Mouse (Mus musculus) ES-CJ7 (cell line): ENCODE results near the gene Kcp.

Source experiments
- DNase-seq: peaks from one replicate; pipeline ENCODE4 v3.0.0; 2011; ENCODE audit warnings: low read depth, low spot score

Kcp gene

DNA sequence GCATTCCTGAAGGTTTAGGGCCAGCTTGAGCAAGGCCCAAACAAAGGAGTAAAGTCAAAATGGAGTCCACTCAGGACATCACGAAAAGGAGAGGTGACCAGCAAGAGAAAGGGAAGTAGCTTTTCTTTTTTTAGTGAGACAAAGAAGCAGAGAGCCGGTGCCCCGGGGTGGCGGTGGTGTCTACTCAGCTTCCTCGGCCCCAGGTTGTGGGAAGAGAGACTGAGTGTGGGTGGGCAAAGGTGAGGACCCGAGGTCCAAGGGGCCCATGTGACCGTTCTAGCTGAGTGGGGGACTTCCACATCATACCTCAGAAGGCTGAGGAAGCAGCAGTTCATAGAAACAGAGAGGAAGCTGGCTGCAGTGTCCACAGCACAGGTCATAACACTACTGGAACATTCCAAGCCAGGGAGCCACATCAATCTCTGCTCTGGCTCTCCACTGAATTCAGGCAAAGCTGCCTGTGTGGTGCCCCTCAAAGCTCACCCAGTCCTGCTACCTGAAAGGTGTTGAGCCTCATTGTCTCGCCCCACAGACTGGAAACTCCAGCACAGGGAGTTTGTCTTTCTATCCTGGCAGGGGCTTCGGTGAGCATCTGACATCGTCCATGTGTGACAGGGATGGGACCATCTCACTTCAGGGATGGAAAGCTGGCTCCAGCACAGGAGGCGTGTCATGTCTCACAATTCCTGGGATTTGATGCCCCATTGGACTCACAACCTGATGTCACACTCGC, 15.7 kb upstream of the Kcp start:
- DNase-seq, result no peak

- no peak for DNase-seq
Observed at GRCm38 (mm10) chr6:29522626-29523300, 15.0 kb upstream of the Kcp start.

DNA sequence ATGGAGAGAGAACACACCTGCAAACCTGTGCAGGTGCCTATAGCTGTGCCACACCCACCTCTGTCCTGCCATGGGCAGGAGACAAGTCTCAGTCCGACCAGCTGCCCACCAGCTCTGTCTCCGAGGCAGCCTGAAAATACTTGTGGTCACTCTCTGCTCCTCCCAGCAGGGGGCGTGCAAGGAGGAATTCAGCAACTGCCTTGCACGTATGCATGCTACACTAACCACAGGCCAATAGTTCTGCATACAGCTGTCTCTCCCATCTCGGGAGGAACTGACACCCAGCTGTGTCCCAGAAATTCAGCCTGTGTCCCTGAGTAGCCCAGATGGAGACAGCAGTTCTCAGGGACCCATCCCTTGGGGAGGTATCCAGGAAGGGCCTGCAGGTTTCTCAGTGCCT, 9.4 kb upstream of the Kcp start:
- peak; percentile 79 for DNase-seq

DNA sequence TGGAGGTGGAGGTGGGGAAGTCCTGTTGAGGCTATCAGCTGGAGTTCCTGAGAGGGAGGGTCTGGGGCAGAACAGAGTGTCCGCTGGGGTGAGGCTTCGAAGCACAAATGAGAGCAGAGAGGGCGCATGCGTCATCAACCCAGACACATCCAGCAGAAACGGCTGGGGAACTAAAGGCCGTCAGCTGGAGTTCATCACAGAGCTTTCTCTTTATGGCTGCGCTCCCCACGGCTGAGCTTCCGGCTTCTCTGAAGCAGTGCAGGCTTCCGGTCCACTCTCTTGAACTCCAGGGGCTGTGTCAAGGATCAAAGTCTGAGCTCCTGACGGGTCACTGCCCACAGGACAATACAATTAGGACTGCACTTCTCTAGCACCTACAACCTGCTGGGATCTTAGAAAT, 5.5 kb upstream of the Kcp start:
- DNase-seq, result peak; percentile 43

DNA sequence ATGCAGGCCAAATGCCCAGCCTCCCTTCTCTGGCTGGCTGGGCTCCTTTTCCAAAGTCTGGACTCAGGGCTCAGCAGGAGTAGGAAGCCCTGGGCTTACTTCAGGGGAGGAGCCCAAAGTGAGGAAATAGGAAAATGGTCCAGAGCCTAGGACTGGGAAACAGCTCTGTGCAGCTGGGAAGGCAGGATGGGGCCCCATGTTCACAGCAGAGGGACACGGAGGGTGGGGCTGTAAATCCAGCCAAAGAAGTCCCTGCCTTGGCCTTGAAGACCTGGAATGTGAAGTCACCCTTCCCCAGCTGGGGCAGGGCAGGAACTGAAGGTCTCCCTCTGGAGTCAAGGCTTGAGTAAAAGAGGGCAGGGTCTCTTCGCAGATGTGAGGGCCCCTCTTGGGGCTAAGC, 1.3 kb upstream of the Kcp start:
- peak; percentile 46 for DNase-seq

GRCm38 (mm10) chr6:29506834-29507233, 918 bp downstream of the Kcp start:
- no peak for DNase-seq

GRCm38 (mm10) chr6:29505493-29505892, 2.3 kb downstream of the Kcp start:
- DNase-seq, result no peak

GRCm38 (mm10) chr6:29501599-29501998, 6.2 kb downstream of the Kcp start:
- no peak for DNase-seq

GRCm38 (mm10) chr6:29500810-29501209, 6.9 kb downstream of the Kcp start:
- no peak for DNase-seq

DNA sequence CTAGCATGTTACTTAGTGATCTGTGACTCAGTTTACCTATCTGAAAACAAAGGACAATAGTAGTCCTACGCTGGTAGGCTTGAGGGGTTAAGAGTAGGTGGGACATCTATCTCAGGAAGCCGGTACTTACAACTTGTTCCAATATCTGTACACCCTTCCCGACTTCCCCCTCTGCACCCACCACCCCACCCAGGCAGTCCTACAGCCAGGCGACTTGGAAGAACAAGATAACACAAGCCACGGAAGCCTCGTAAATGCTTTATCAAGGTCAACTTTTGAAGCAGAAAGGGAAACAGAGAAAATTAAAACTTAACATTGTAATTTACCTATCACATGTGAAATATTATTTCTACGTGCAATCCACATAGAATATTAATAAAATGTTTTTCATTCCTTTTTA, 7.6 kb downstream of the Kcp start:
- no peak for DNase-seq

DNA sequence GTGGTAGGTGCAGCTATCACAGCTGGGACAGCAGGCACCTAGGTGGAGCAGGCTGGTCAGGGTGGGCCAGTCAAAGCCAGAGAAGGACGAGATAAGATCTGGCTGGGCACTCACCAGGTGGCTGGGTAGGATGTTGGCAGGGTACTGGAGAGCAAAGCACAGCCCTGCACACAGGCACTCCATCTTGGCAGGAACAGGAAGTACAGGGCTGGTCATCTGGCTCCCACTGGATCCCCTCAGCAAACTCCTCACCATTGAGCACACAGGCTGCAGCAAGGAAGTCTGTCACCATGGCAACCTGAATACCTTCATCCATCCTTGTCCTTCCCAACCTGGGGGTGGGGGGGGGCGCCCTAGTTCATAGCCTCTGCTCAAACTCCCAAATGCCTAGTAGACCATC, 10.0 kb downstream of the Kcp start:
- no peak for DNase-seq

DNA sequence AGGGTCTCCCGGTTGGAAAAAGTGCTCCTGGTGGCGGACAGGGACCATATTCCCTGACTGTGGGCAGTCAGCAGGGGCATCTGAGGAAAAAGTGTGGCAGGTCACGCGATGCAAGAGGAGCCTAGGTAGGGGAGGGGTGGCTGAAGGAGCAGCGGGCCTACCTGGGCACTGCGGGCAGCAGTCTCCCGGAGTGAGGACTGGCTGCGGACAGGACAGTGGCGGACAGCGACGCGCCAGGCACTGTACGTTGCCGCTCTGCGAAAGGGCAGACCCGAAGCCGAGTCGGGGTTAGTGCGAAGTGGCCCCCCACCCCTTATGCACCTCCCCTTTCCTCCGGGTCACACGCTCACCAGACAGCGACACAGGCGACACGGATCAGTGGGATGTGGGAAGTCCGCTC, 11.5 kb downstream of the Kcp start:
- DNase-seq, result no peak

GRCm38 (mm10) chr6:29494101-29494500, 13.7 kb downstream of the Kcp start:
- no peak for DNase-seq

- DNase-seq, result peak; percentile 67
Observed at GRCm38 (mm10) chr6:29485951-29486350, 21.8 kb downstream of the Kcp start.

- peak; percentile 84 for DNase-seq
Observed at GRCm38 (mm10) chr6:29484716-29485559, 22.8 kb downstream of the Kcp start.

GRCm38 (mm10) chr6:29482691-29483090, 25.1 kb downstream of the Kcp start:
- no peak for DNase-seq

DNA sequence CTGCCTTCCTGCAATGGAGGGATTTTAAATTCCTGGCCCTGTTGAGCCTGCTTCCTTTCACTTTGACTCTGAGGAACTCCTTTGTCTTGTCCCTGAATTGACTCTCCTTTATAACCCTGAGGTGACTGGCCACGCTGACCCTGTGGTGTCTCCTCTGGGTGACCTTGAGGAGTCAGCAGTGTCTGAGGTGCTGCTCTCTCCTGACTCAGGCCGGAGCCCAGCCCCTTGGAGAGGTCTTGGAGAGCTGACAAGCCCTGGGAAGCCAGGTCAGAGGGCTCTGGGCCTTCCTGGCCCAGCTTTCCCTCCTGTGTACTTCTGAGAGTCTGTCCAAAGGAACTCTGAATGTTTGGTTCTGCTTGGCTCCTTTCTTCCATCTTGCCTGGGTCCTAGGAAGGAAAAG, 33.0 kb downstream of the Kcp start:
- DNase-seq, result no peak

DNA sequence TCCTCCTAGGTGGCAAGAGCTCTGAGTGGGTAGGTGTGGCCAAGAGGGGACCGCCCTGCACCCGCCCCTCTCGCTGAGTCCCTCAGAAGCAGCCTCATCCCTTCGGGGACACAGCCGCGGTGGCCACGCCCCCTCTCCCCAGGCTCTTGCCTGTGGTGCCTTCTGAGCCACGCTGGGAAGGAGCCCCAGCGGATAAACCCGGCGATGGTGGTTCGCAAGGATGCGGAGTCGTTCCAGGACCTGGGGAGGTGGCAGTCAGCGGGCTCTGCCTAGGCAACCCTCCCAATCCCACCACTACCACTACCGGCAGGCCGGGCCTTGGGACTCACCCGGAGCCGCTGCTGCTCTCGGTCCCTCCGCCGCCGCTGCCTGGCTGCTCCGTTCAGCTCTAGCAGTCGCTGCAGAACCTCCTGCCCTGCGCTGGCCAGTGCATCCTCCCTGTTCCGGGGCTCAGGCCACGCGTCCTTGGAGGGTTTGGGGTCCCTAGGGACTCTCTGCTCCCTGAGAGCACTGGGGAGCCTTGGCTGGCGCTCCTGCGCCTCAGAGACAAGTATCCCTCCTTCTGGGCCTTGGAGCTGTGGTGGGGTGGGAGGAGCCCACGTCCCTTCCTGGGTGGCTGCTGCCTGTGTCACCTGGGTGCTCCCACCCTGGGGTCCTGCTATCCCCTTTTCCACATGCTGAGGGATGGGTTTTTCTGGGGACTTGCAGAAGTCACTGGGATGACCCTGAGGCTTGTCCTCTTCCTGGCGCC, 33.6 kb downstream of the Kcp start:
- DNase-seq, result peak; percentile 91

GRCm38 (mm10) chr6:29471137-29471536, 36.6 kb downstream of the Kcp start, which contains the start of gene Atp6v1fnb:
Gene Atp6v1fnb, plus strand, starts transcription at chr6:29471437.
- no peak for DNase-seq

- no peak for DNase-seq
Observed at GRCm38 (mm10) chr6:29468851-29469250, 38.9 kb downstream of the Kcp start.

DNA sequence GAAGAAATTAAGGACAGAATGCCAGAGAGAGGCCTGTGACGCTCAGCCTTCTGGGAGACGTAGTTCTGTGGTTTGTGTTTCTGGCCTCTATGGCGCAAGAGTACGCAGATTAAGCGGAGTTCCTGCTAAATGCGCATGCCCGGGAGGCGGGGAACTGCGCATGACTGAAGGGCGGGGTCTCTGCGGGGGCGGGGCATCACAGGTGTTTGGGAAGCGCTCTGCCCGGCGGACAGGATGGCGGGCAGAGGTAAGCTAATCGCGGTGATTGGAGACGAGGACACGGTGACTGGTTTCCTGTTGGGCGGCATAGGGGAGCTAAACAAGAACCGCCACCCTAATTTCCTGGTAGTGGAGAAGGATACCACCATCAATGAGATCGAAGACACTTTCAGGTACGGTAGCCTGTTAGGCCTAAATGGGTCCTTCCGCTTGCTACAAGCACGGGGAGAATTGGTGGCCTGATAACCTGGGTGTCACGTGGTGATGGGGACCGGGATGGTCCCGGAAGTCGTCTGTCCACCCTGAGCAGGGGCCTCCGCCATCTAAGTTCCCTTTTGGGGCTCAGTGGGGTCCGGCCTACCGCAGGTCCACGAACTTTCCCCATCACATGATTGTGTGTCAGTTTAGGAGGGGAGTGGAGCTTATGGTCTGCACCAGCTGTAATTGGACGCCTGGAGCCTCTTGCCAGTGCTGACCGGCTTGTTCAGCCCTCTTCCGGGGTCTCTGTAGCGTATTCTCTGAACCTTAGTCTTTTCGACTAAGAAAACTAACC, 40.0 kb downstream of the Kcp start, which contains the start of gene Atp6v1f:
TSS of gene Atp6v1f (plus strand) at position 136 of the 772 bp plus-strand sequence.
- DNase-seq, result peak; percentile 99
